Mouse (Mus musculus) G1E-ER4 (cell line): ENCODE results near the gene Prkcq. TPM values are rescaled to one million over a fixed set of nuclear protein-coding genes. Genes with fewer than 3 reads are reported as not detected.

ENCODE experiments used
- GATA1 ChIP-seq: IDR thresholded peaks from one replicate; pipeline ENCODE4 v1.8.0; 2012; ENCODE audit warnings: low read length, inconsistent platforms
- polyA plus RNA-seq: library from polyadenylated mRNA; stranded (reverse); fragments of >175 nt; gene quantifications from 2 replicates; pipeline ENCODE4 v1.2.3, GENCODE M21; 2012

The Prkcq gene
- polyA plus RNA-seq: not detected in 2 replicates

- TF ChIP-seq GATA1: no peak
These were observed at the start of gene Prkcq for GRCm38 (mm10) chr2:11171754-11172501. Prkcq (plus strand) TSS chr2:11172108.

GRCm38 (mm10) chr2:11130881-11131280 is 41.0 kb upstream of the Prkcq start:
- TF ChIP-seq GATA1: no peak

- TF ChIP-seq GATA1: no peak
These were observed 36.2 kb upstream of the Prkcq start for GRCm38 (mm10) chr2:11135718-11136117.

- no peak for TF ChIP-seq GATA1
These were observed 33.8 kb upstream of the Prkcq start for GRCm38 (mm10) chr2:11138076-11138475.

- TF ChIP-seq GATA1: no peak
These were observed 32.3 kb upstream of the Prkcq start for GRCm38 (mm10) chr2:11139518-11140152.

- TF ChIP-seq GATA1: no peak
These were observed 31.5 kb upstream of the Prkcq start for GRCm38 (mm10) chr2:11140385-11140784.

GRCm38 (mm10) chr2:11149091-11149490 is 22.8 kb upstream of the Prkcq start:
- no peak for TF ChIP-seq GATA1

GRCm38 (mm10) chr2:11150975-11151374 is 20.9 kb upstream of the Prkcq start:
- TF ChIP-seq GATA1: no peak

GRCm38 (mm10) chr2:11151655-11152323 is 20.1 kb upstream of the Prkcq start:
- TF ChIP-seq GATA1: no peak

GRCm38 (mm10) chr2:11159641-11160040 is 12.3 kb upstream of the Prkcq start:
- no peak for TF ChIP-seq GATA1

- TF ChIP-seq GATA1: no peak
These were observed 11.2 kb upstream of the Prkcq start for GRCm38 (mm10) chr2:11160696-11161095.

- no peak for TF ChIP-seq GATA1
These were observed 10.6 kb upstream of the Prkcq start for GRCm38 (mm10) chr2:11161336-11161735.

GRCm38 (mm10) chr2:11162701-11163100 is 9.2 kb upstream of the Prkcq start:
- TF ChIP-seq GATA1: no peak

- TF ChIP-seq GATA1: no peak
These were observed 7.7 kb upstream of the Prkcq start for GRCm38 (mm10) chr2:11164170-11164569.

- TF ChIP-seq GATA1: no peak
These were observed 2.1 kb upstream of the Prkcq start for GRCm38 (mm10) chr2:11169721-11170335.

GRCm38 (mm10) chr2:11172831-11173414 is 1.0 kb downstream of the Prkcq start:
- no peak for TF ChIP-seq GATA1

GRCm38 (mm10) chr2:11173521-11173920 is 1.6 kb downstream of the Prkcq start:
- TF ChIP-seq GATA1: no peak
